Mouse (Mus musculus) hindbrain, embryonic 15.5 days (tissue): Measurements from ENCODE around the gene Dlx2. TPM values are rescaled to one million over a fixed set of nuclear protein-coding genes. Genes with fewer than 3 reads are reported as not detected.

ENCODE experiments used
- polyA plus RNA-seq: library from polyadenylated mRNA; unstranded; fragments of >200 nt; fragmentation: Nextera tagmentation; extraction: Ambion mirVana; gene quantifications from 2 replicates; pipeline ENCODE4 v1.2.1, GENCODE M21; 2015

Gene Dlx2
- polyA plus RNA-seq, 1 experiment from 2014 or later = 2.2 TPM

Other genes starting within 250 kb of the Dlx2 start
- 105 and 112 TPM in 2 replicates for gene Slc25a12, start 179.0 kb downstream of the Dlx2 start, polyA plus RNA-seq
- 52.9 and 55.4 TPM in 2 replicates for gene Hat1, start 157.8 kb downstream of the Dlx2 start, polyA plus RNA-seq
- 29.0 and 31.3 TPM in 2 replicates for gene Metap1d, start 93.5 kb downstream of the Dlx2 start, polyA plus RNA-seq
- gene Dlx1, start 18.6 kb downstream of the Dlx2 start, polyA plus RNA-seq = 0.38 and 6.9 TPM in 2 replicates
- 26.8 and 27.1 TPM in 2 replicates for gene Itga6, start 198.9 kb upstream of the Dlx2 start, polyA plus RNA-seq